Mouse (Mus musculus): ENCODE measurements at regions not wholly inside any gene's neighbourhood (a gene's known extent, or its start where the extent isn't known, plus 50 kb on each side); places are given as distances from the start of the nearest gene placed in this dataset.

DNA sequence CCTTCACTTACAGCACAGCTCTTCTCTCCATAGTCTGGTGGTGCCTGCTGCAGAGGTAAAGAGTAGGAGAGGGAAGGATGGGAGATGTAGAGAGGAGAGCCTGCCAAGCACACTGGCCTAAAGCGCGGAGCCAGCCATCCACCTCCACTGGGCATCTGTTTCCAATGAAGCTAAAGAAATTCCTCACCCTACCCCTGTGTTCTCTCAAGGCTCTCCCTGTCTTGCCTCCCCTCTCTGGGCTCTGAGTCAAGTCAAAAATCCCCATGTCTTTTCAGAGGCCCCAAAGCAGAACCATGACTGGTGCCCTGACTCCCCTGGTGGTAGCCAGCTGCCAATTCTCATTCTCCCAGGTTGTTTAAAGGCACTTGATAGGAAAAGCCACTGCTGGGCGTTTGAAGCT lies 612.7 kb upstream of the Cdh11 start:
- no peak for ATAC-seq (ENCODE audit: low FRiP score, low read depth)
- WGBS, result 76% methylated on average over 3 of the region's 3 CpGs

GRCm38 (mm10) chr8:103399466-103399865 lies 614.0 kb upstream of the Cdh11 start:
- Histone ChIP-seq H3K36me3 (no peaks in the 10 kb centered on the region), H3K27me3 (0 out of 2 replicates have a peak, but pooled peaks cover 5% of the 10 kb centered on the region), H3K9me3 (no peaks in the 10 kb centered on the region), H3K4me1 (peaks cover 5% of the 10 kb centered on the region), H3K27ac (replicated peaks) (no peak overlapping the region), H3K9ac (replicated peaks) (no peak overlapping the region), H3K4me2 (replicated peaks) (no peak overlapping the region), H3K4me3 (no peak overlapping the region)
- ATAC-seq (ENCODE audit: low FRiP score, low read depth), result no peak
- WGBS, result 85% methylated on average over 3 of the region's 3 CpGs

More for the DNA sequence above, 612.7 kb upstream of the Cdh11 start:
- no peak overlapping the region for H3K4me3 ChIP-seq
- no peak overlapping the region for H3K27ac ChIP-seq (replicated peaks)
- no peaks in the 10 kb centered on the region for H3K36me3 ChIP-seq
- H3K4me2 ChIP-seq (replicated peaks), result no peak overlapping the region
- H3K9me3 ChIP-seq, result no peaks in the 10 kb centered on the region
- H3K27me3 ChIP-seq, result 0 out of 2 replicates have a peak, but pooled peaks cover 5% of the 10 kb centered on the region
- peaks cover 5% of the 10 kb centered on the region for H3K4me1 ChIP-seq
- H3K9ac ChIP-seq (replicated peaks), result no peak overlapping the region

DNA sequence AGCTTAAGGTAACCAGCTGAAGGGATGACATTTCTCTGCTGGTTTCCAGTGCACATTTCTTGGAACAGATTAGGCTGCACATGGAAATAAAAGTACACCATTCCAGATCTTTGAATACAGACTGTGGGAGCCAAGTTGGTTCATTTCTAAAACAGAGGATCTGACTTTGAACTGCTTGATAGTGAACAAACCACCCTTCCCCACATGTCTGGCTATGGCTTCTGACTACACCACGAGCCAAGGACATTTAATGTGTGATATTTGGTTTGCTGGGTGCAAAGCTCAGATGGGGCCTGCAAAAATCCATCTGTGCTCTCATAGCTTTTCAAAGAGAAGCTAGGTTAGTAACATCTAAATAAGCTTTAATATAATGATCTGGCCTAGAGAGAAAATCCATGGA lies 614.7 kb upstream of the Cdh11 start:
- no peaks in the 10 kb centered on the region for H3K9me3 ChIP-seq
- ATAC-seq (ENCODE audit: low FRiP score, low read depth), result no peak
- WGBS, result 86% methylated on average over 1 of the region's 1 CpGs

DNA sequence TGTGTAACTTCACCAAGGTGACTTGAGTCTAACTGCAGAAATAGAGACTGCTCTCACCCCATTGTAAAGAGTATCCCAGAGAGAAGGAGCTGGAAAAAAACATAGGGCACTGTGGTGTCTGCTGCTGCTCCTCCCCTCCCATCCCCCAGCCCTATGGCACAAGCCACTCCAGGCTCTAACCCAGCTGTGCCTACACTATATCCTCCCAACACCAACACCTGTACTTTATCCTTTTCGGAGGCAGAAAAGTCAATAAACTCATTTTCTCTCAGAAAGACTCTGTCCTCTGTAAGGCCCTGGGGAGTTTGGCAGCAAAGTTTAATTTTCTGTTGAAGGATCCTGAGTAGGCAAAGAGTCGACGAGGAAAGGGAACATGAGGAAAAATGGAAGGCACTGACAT lies 617.3 kb upstream of the Cdh11 start:
- no peak overlapping the region for H3K4me3 ChIP-seq
- no peak overlapping the region for H3K9ac ChIP-seq (replicated peaks)
- 0 out of 2 replicates have a peak, but pooled peaks cover 5% of the 10 kb centered on the region for H3K27me3 ChIP-seq
- 80% methylated on average over 3 of the region's 3 CpGs for WGBS
- no peak overlapping the region for H3K4me2 ChIP-seq (replicated peaks)
- no peaks in the 10 kb centered on the region for H3K9me3 ChIP-seq
- no peaks in the 10 kb centered on the region for H3K36me3 ChIP-seq
- H3K4me1 ChIP-seq, result no peaks in the 10 kb centered on the region
- no peak overlapping the region for H3K27ac ChIP-seq (replicated peaks)
- no peak for ATAC-seq (ENCODE audit: low FRiP score, low read depth)

More for the DNA sequence above, 614.7 kb upstream of the Cdh11 start:
- peaks cover 5% of the 10 kb centered on the region for H3K4me1 ChIP-seq
- H3K4me2 ChIP-seq (replicated peaks), result no peak overlapping the region
- H3K4me3 ChIP-seq, result no peak overlapping the region
- H3K9ac ChIP-seq (replicated peaks), result no peak overlapping the region
- 0 out of 2 replicates have a peak, but pooled peaks cover 5% of the 10 kb centered on the region for H3K27me3 ChIP-seq
- H3K27ac ChIP-seq (replicated peaks), result no peak overlapping the region
- no peaks in the 10 kb centered on the region for H3K36me3 ChIP-seq

DNA sequence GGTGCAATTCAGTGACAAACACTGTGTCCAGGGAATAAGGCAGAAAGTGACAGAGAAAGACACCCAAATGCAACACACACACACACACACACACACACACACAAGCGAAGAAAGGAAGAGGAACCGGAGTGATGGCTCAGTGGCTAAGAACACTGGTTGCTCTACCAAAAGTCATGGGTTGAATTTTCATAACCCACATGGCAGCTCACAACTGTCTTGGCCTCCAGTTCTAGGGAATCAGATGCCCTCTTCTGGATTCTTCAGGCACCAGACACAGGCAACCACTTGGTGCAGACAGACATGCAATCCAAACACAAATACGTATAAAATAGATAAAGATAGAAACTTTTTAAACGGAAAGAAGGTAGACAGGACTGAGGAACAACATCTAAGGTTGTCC lies 618.4 kb upstream of the Cdh11 start:
- H3K4me2 ChIP-seq (replicated peaks), result no peak overlapping the region

GRCm38 (mm10) chr8:103405787-103406186 lies 620.3 kb upstream of the Cdh11 start:
- H3K4me1 ChIP-seq, result no peaks in the 10 kb centered on the region
- H3K36me3 ChIP-seq, result no peaks in the 10 kb centered on the region
- WGBS, result 89% methylated on average over 12 of the region's 12 CpGs
- no peak overlapping the region for H3K27ac ChIP-seq (replicated peaks)
- H3K4me2 ChIP-seq (replicated peaks), result no peak overlapping the region
- no peak for ATAC-seq (ENCODE audit: low FRiP score, low read depth)
- no peaks in the 10 kb centered on the region for H3K9me3 ChIP-seq
- no peak overlapping the region for H3K4me3 ChIP-seq
- H3K27me3 ChIP-seq, result no peaks in the 10 kb centered on the region
- no peak overlapping the region for H3K9ac ChIP-seq (replicated peaks)

More for the DNA sequence above, 618.4 kb upstream of the Cdh11 start:
- H3K36me3 ChIP-seq, result no peaks in the 10 kb centered on the region
- whole genome bisulfite sequencing, result 91% methylated on average over 4 of the region's 4 CpGs
- no peak overlapping the region for H3K27ac ChIP-seq (replicated peaks)
- no peaks in the 10 kb centered on the region for H3K27me3 ChIP-seq
- H3K9ac ChIP-seq (replicated peaks), result no peak overlapping the region
- H3K4me1 ChIP-seq, result no peaks in the 10 kb centered on the region
- ATAC-seq (ENCODE audit: low FRiP score, low read depth), result no peak
- no peak overlapping the region for H3K4me3 ChIP-seq
- H3K9me3 ChIP-seq, result no peaks in the 10 kb centered on the region

DNA sequence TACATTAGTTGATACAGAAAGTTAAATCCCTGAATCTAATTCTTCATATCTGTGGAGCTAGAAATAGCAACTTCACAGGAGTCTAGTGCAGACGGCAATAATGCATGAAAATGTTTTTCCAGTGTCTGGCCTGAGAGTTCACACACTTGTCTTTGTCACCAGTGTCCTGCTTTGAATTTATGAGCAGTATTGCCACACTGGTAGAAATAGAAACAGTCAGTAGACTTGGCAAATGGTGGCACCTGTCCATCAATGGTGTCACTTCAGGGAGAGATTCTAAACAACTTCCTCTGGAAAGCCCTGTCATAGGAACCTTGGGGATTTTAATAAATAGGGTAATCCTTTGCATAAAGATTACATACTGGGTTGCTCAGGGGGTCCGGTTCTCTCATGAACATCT lies 621.5 kb upstream of the Cdh11 start:
- H3K36me3 ChIP-seq, result no peaks in the 10 kb centered on the region
- H3K9me3 ChIP-seq, result no peaks in the 10 kb centered on the region
- WGBS, result 77% methylated on average over 2 of the region's 2 CpGs
- no peak overlapping the region for H3K4me2 ChIP-seq (replicated peaks)
- no peaks in the 10 kb centered on the region for H3K27me3 ChIP-seq
- no peak for ATAC-seq (ENCODE audit: low FRiP score, low read depth)
- H3K4me1 ChIP-seq, result no peaks in the 10 kb centered on the region
- no peak overlapping the region for H3K9ac ChIP-seq (replicated peaks)
- H3K27ac ChIP-seq (replicated peaks), result no peak overlapping the region
- H3K4me3 ChIP-seq, result no peak overlapping the region

DNA sequence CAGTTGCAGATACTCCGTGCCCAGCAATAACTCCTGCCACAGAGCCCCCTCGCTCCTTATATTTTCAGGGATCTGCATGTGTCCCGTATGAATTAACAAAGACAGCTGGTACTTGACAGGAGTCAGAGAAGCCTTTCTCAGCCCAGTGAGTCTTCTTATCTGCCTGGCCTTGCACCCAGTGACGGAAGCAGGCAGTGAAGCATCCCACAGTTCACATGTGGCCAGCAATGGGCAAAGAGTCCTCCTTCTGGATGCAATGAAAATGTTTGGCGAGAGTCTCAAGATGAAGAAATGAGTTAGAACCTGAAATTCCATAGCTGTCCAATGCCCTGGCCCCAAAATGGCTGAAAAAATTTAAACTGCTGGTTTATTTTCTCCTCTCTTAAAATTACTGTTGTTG lies 622.2 kb upstream of the Cdh11 start:
- no peak overlapping the region for H3K4me3 ChIP-seq
- WGBS, result 81% methylated on average over 5 of the region's 5 CpGs
- H3K27me3 ChIP-seq, result no peaks in the 10 kb centered on the region
- no peaks in the 10 kb centered on the region for H3K4me1 ChIP-seq
- H3K9ac ChIP-seq (replicated peaks), result no peak overlapping the region
- no peak overlapping the region for H3K27ac ChIP-seq (replicated peaks)
- H3K4me2 ChIP-seq (replicated peaks), result no peak overlapping the region
- H3K36me3 ChIP-seq, result no peaks in the 10 kb centered on the region
- no peak for ATAC-seq (ENCODE audit: low FRiP score, low read depth)
- no peaks in the 10 kb centered on the region for H3K9me3 ChIP-seq

DNA sequence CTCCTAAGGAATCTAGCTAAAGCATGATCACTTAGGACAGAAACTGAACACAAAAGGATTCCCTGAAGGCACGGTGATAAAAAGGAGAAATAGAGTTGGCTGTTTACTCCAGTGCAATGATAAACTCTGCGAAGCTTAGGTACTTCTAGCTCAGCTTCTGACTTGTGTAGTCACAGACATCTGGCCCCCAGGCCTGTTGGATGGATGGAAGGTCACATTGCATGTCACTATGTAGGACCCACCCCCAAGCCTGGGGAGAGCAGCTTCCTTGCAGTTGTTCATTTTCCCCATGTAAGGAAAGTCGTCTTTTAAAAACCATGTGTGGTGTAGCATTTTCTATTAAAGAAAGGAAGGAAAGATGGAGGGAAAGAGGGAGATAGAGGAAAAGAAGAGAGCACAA lies 623.0 kb upstream of the Cdh11 start:
- H3K4me3 ChIP-seq, result no peak overlapping the region
- no peak overlapping the region for H3K9ac ChIP-seq (replicated peaks)
- H3K27me3 ChIP-seq, result no peaks in the 10 kb centered on the region
- no peak overlapping the region for H3K27ac ChIP-seq (replicated peaks)
- no peaks in the 10 kb centered on the region for H3K4me1 ChIP-seq
- no peak overlapping the region for H3K4me2 ChIP-seq (replicated peaks)
- no peaks in the 10 kb centered on the region for H3K36me3 ChIP-seq
- no peak for ATAC-seq (ENCODE audit: low FRiP score, low read depth)
- 82% methylated on average over 3 of the region's 3 CpGs for WGBS
- H3K9me3 ChIP-seq, result no peaks in the 10 kb centered on the region

DNA sequence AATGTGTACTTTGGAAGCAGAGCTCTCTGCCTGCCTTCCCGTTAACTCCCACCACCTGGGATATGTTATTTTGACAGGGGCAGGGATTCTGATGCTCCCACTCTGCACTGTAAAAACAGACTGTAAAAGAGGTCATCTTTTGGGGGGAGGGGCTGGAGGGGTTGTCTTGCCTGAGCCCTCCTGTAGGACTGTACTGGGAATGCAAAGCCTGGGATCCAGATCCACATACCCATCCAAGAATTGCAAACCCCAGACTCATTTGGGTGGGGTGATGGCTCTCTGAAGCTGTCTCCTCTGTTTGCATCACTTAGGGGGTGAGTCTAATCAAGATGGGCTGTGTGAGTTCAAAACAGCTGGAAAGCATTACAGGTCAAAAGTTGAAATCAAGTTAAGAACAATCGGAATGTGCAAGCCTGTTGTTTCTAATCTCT lies 623.7 kb upstream of the Cdh11 start:
- Histone ChIP-seq H3K9me3 (no peaks in the 10 kb centered on the region), H3K27me3 (no peaks in the 10 kb centered on the region), H3K4me1 (no peaks in the 10 kb centered on the region), H3K27ac (replicated peaks) (no peak overlapping the region), H3K36me3 (no peaks in the 10 kb centered on the region), H3K4me2 (replicated peaks) (no peak overlapping the region), H3K9ac (replicated peaks) (no peak overlapping the region), H3K4me3 (no peak overlapping the region)
- ATAC-seq (ENCODE audit: low FRiP score, low read depth), result no peak
- WGBS, result 81% methylated on average over 2 of the region's 2 CpGs

DNA sequence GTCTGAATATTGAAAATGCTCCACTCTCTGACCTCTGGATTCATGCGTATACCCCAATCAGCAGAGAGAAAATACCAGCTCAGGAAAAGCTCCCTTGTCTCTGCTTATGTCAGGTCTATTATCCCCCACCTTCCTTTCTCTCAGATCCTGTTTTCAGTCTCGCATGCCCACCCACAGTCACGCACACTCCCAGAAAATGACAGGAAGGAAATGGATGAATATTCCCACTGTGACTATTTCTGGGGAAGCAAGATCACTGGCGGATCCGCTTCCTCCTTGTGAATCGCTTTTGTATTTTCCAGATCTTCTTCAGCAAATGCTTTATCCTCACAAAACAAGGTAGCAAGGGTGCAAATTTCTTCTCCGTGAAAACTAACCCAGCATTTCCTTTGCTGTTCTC lies 627.3 kb upstream of the Cdh11 start:
- 86% methylated on average over 7 of the region's 7 CpGs for WGBS
- no peaks in the 10 kb centered on the region for H3K27me3 ChIP-seq
- no peak for ATAC-seq (ENCODE audit: low FRiP score, low read depth)

GRCm38 (mm10) chr8:103413589-103414575 lies 628.4 kb upstream of the Cdh11 start:
- H3K9ac ChIP-seq (replicated peaks), result no peak overlapping the region
- 67% methylated on average over 11 of the region's 11 CpGs for WGBS
- no peak overlapping the region for H3K4me2 ChIP-seq (replicated peaks)
- H3K4me3 ChIP-seq, result no peak overlapping the region
- H3K36me3 ChIP-seq, result no peaks in the 10 kb centered on the region
- no peaks in the 10 kb centered on the region for H3K9me3 ChIP-seq
- H3K27ac ChIP-seq (replicated peaks), result no peak overlapping the region
- H3K4me1 ChIP-seq, result peaks cover 4% of the 10 kb centered on the region; the same call in 1 of the 2 replicates
- no peak for ATAC-seq (ENCODE audit: low FRiP score, low read depth)
- no peaks in the 10 kb centered on the region for H3K27me3 ChIP-seq

More for the DNA sequence above, 627.3 kb upstream of the Cdh11 start:
- no peak overlapping the region for H3K27ac ChIP-seq (replicated peaks)
- no peak overlapping the region for H3K4me3 ChIP-seq
- H3K9me3 ChIP-seq, result no peaks in the 10 kb centered on the region
- H3K9ac ChIP-seq (replicated peaks), result no peak overlapping the region
- H3K36me3 ChIP-seq, result no peaks in the 10 kb centered on the region
- peaks cover 4% of the 10 kb centered on the region; the same call in 1 of the 2 replicates for H3K4me1 ChIP-seq
- no peak overlapping the region for H3K4me2 ChIP-seq (replicated peaks)
